Mouse (Mus musculus): Measurements from ENCODE around the gene Foxk1.

GRCm38 (mm10) chr5:142400181-142400883 lies 965 bp upstream of the Foxk1 start:
- no peak for TF ChIP-seq HCFC1 (IDR thresholded peaks at IDR 0.05; ENCODE audit: borderline replicate concordance, insufficient read depth, low read length)
- no peak for TF ChIP-seq MAFK (IDR thresholded peaks at IDR 0.05; ENCODE audit: insufficient read depth, low read depth, low read length)
